Mouse (Mus musculus) E14TG2a.4 (cell line): ENCODE results near the gene Nck2.
A peak's percentile ranks its signal among the peaks of the same experiment; 100 is the strongest.

Source experiments
- H3K27me3 ChIP-seq: 2 replicates; pipeline ENCODE4 v1.6.1; 2014; ENCODE audit warnings: low read length, control low read depth; ENCODE audit not compliant: insufficient read depth
- H3K36me3 ChIP-seq: 2 replicates; pipeline ENCODE4 v1.6.1; 2014; ENCODE audit warnings: low read length, control low read depth; ENCODE audit not compliant: insufficient read depth
- H3K4me1 ChIP-seq: replicated peaks from 2 replicates; pipeline ENCODE4 v1.6.1; 2014; ENCODE audit warnings: low read depth, low read length, control low read depth
- H3K4me3 ChIP-seq: replicated peaks from 2 replicates; pipeline ENCODE4 v1.5.1; 2014; ENCODE audit warnings: mild to moderate bottlenecking, low read length
- H3K9me3 ChIP-seq: 2 replicates; pipeline ENCODE4 v1.6.1; 2014; ENCODE audit warnings: low read length, control low read depth
- CTCF ChIP-seq: conservative IDR thresholded peaks from 2 replicates; pipeline ENCODE4 v1.5.1; 2014; ENCODE audit warnings: low read length
- NANOG ChIP-seq: IDR thresholded peaks from 2 replicates; pipeline ENCODE4 v1.6.1; 2014; ENCODE audit warnings: borderline replicate concordance, low read length, mixed read lengths
- POU5F1 ChIP-seq: IDR thresholded peaks from 2 replicates; pipeline ENCODE4 v1.6.1; 2014; ENCODE audit warnings: low read length, borderline replicate concordance

Nck2 gene

DNA sequence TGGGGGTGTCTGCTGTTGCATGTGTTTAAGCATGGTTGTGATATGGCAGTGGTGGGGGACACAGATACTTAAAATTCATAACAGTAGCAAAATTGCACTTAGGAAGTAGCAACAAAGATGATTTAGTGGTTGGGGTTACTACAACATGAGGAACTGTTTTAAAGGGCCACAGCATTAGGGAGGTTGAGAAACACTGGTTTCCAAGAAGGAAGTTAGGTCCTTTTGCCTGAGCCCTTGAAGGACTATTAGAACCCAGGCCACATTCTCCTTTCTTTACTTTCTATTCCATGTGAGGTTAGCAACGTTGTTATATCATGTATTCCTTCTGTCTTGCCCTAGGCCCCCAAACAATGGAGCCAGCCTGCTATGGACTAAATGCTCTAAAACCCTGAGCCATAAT is 63.4 kb downstream of the Nck2 start:
- TF ChIP-seq CTCF (no peak), NANOG (no peak), POU5F1 (no peak)
- H3K27me3 ChIP-seq: no peaks in the 10 kb centered on the region
- H3K36me3 ChIP-seq: peaks cover 9% of the 10 kb centered on the region
- H3K4me1 ChIP-seq: peaks cover 7% of the 10 kb centered on the region
- H3K9me3 ChIP-seq: peaks cover 7% of the 10 kb centered on the region; the same call in 1 of the 2 replicates
- no peak overlapping the region for H3K4me3 ChIP-seq

DNA sequence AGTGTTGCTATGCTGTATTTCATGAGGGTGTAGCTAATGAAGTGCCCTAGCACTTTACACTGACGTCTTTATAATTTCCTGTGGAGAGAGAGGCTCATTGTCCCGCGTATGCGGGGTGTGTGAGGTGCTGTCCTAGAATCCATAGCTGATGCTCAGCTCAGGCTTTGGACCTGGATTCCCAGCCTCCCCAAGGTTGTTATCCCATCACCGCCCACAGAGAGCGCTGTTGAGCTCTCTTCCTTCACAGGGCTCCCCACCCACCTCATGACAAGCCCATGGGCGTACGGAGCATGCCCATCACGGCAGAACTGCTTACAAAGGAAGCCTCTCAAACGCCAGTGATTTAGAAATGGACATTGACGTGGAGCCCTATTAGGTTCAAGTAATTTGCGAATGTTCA is 66.9 kb downstream of the Nck2 start:
- H3K4me3 ChIP-seq: no peak overlapping the region
- no peak for TF ChIP-seq POU5F1
- peak; percentile 46 for TF ChIP-seq CTCF

DNA sequence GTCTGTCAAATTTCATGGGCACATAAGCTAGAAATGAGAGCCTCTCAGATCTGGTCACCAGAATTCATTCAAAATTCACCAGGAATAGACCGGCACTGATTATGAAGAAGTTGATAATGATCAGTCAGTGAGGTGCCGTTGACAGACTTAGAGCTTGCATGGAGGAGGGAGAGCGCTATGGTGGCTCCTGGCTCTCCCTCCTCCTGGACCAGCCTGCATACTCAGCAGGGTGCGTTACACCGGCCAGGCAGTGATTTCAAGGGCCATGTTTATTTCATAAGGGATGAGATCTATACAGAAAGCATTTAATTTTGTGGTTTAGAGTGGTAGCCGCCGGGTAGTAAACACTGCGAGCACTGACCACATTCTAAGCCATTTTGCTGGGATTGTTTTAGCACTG is 67.3 kb downstream of the Nck2 start:
- TF ChIP-seq NANOG (no peak), POU5F1 (no peak), CTCF (no peak)
- H3K9me3 ChIP-seq: peaks cover 28% of the 10 kb centered on the region

More for the DNA sequence above, 66.9 kb downstream of the Nck2 start:
- no peaks in the 10 kb centered on the region for H3K27me3 ChIP-seq
- H3K4me1 ChIP-seq: peaks cover 7% of the 10 kb centered on the region
- peaks cover 28% of the 10 kb centered on the region for H3K9me3 ChIP-seq
- peaks cover 24% of the 10 kb centered on the region for H3K36me3 ChIP-seq

DNA sequence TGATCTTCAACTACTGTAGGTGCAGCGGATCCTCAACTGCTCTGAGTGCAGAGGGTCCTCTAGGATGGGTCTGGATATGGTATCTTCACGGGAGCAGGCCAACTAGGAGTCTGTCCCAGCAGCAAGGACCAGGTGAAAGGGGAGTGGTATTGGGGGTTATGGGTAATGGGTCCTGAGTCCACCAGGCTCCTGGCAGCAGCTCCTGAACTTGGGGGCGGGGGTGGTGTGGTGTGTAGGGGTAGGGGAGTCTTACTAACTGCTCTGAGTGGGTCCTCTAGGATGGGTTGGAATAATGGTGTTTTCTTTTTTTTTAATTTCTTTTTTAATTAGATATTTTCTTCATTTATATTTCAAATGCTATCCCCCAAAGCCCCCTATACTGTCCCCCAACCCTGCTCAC is 73.0 kb downstream of the Nck2 start:
- Histone ChIP-seq H3K4me3 (no peak overlapping the region), H3K4me1 (peaks cover 7% of the 10 kb centered on the region; the same call in 1 of the 2 replicates), H3K9me3 (peaks cover 25% of the 10 kb centered on the region), H3K36me3 (peaks cover 19% of the 10 kb centered on the region), H3K27me3 (no peaks in the 10 kb centered on the region)
- TF ChIP-seq POU5F1: no peak
- no peak for TF ChIP-seq CTCF
- no peak for TF ChIP-seq NANOG

More for the DNA sequence above, 67.3 kb downstream of the Nck2 start:
- peaks cover 24% of the 10 kb centered on the region for H3K36me3 ChIP-seq
- H3K27me3 ChIP-seq: no peaks in the 10 kb centered on the region
- no peak overlapping the region for H3K4me3 ChIP-seq
- peaks cover 7% of the 10 kb centered on the region for H3K4me1 ChIP-seq

DNA sequence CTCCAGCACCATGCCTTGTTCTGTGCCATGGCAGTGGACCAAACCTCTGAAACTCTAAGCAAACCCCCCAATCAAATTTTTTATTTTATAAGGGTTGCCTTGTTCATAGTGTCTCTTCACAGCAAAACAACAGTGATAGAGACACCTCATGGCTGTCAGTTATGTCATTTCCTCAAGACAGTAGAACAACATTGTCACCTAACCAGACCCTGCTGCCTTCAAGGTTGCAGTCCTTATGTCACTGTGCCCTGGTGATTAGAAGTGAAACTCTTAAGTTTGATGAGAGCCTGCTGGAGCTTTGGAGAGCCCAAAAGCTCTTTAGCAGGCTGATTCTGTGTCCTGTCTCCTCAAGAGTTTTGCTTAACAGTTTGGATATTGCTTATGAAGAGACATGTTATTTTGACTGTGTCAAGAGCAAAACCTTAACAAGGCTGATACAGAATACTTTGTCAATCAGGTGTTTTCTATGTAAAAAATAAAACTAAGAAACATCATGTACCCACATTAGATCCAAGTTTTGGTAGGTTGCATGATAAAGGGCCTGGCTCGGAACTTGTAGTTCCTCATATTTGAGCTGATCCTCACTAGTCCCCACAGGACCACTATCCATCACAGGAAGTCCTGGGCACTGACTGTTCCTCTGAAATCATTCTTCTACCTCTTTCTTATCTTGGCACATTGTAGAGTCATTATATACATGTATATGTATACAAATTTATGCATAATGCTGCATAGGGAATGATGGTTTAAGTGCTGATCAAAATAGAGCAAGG is 76.0 kb downstream of the Nck2 start:
- Histone ChIP-seq H3K4me3 (no peak overlapping the region), H3K36me3 (no peaks in the 10 kb centered on the region), H3K4me1 (peaks cover 7% of the 10 kb centered on the region; the same call in 1 of the 2 replicates), H3K27me3 (no peaks in the 10 kb centered on the region), H3K9me3 (no peaks in the 10 kb centered on the region)
- TF ChIP-seq POU5F1: no peak
- no peak for TF ChIP-seq CTCF
- TF ChIP-seq NANOG: no peak

DNA sequence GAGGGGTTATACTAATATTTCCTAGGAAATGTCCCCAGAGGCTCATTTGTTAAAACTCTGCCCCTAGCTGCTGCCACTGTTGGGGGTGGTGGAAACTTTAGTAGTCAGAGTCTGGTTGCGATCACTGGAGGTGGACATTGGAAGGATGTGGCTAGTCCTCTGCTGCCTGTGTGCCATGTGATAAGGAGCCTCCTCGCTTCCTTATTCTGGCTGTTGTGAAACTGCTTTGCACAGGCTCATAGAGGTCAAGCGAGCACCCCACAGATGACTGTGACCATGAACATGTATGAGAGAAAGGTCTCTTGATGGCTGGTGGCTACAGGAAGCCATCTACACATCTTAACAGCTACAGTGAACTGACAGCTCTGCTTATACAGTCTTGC is 76.6 kb downstream of the Nck2 start:
- TF ChIP-seq POU5F1: no peak
- no peak for TF ChIP-seq NANOG
- no peak for TF ChIP-seq CTCF
- Histone ChIP-seq H3K27me3 (no peaks in the 10 kb centered on the region), H3K4me3 (no peak overlapping the region), H3K4me1 (peaks cover 7% of the 10 kb centered on the region; the same call in 1 of the 2 replicates), H3K36me3 (no peaks in the 10 kb centered on the region), H3K9me3 (no peaks in the 10 kb centered on the region)

DNA sequence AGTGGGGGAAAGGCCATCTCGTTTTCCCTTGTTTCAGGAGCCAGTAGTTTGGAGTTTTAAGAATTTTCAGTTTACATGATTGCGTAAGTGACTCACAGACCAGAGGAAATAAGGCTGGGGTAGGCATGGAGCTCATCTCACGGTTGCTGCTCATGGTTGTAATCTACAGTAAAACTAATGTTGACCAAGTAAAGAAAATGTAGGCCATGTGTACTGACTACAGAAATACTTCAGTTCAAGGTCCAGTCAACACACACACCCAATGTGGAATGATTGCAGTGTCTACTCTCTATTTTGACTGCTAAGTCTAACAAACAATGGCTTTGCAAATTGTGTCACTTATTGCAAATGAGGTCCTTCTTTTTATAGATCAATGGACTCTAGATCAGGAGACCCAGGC is 77.1 kb downstream of the Nck2 start:
- Histone ChIP-seq H3K9me3 (no peaks in the 10 kb centered on the region), H3K4me3 (no peak overlapping the region), H3K4me1 (peaks cover 7% of the 10 kb centered on the region; the same call in 1 of the 2 replicates), H3K27me3 (no peaks in the 10 kb centered on the region), H3K36me3 (no peaks in the 10 kb centered on the region)
- no peak for TF ChIP-seq POU5F1
- no peak for TF ChIP-seq CTCF
- no peak for TF ChIP-seq NANOG

DNA sequence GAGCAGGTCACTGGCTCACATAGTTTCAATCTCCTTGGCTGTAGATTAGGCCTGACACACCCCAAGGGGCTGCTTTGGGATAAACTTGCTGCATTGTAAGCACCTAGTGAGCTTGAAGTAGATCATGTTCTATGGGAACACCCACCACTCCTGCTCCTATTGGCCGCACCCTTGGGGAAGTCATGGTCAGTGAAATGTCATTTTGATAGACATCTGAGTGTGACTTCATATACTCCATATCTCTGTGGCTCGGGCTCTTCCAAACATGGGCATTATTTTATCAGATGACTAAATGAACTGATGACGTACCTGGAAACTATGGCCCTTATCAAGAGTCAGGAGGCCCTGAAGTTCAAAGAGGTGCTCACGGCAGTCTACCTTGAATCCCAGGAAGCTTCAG is 77.6 kb downstream of the Nck2 start:
- Histone ChIP-seq H3K27me3 (no peaks in the 10 kb centered on the region), H3K9me3 (no peaks in the 10 kb centered on the region), H3K4me1 (peaks cover 7% of the 10 kb centered on the region; the same call in 1 of the 2 replicates), H3K36me3 (no peaks in the 10 kb centered on the region), H3K4me3 (no peak overlapping the region)
- TF ChIP-seq CTCF (no peak), NANOG (no peak), POU5F1 (no peak)

DNA sequence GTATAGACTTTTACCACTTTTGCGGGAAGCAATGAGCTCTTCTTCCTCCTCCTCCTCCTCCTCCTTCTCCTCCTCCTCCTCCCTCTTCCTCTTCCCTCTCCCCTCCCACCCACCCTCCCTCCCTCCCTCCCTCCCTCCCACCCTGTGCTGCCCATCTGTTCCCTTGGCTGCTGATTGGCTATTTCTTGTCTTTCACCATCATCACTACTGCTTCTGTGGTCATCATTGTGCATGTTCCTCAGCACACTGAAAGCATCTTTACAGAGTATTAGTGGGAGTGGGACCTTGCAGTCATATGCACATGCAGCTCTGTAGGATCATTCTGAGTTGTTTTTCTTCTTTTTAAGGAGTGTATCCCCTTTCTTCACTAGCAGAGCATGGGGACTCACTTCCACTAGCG is 78.6 kb downstream of the Nck2 start:
- no peak overlapping the region for H3K4me3 ChIP-seq
- H3K27me3 ChIP-seq: no peaks in the 10 kb centered on the region
- TF ChIP-seq NANOG (no peak), POU5F1 (no peak), CTCF (no peak)
- no peaks in the 10 kb centered on the region for H3K9me3 ChIP-seq
- H3K4me1 ChIP-seq: peaks cover 7% of the 10 kb centered on the region; the same call in 1 of the 2 replicates
- H3K36me3 ChIP-seq: no peaks in the 10 kb centered on the region
